Mouse (Mus musculus): Measurements from ENCODE around the gene Mtfr1l.

The Mtfr1l gene

DNA sequence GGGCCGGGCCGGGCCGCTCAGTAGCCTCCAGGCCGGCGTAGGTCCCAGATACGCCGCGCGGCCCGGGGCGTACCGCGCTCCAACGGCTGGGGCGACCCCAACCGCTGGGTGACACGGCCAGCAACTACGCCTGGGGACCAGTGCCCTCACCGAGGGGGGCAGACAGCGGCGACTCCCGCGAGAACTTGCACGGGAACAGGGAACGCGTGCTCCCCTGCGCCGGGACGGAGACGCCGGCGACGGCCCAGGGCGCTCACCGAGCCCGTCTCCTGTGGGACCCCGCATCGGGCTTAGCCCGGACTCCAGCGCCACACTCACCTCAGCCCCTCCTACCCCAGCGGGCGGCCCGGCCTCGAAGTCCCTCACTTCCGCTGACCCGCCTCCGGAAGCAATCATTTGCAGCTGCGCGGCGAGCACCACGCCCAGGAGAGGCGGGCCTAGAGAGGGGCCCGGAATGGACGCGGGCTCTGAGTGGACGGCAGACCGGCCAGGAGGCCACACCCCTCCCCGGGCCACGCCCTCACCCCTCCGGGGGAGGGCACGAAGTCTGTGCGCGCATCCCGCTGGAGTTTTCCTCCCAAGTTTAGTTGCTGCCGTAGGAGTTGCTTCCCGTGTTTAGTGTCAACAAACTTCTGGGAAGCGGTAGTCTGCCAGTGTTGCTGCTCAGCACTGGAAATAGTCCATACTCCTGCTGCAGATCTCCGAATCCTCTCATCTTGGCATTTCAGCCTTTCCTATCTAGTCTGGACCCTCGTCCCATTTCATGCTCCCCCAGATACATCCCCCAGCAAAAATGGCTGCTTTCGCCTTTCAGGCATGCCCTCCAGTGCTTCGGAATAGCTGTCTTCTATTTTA is at the start of gene Mtfr1l:
Gene Mtfr1l (minus strand): TSS at position 456 of the 855 bp plus-strand sequence.
- in situ Hi-C loops (cut with MboI, MseI): no loop called here

DNA sequence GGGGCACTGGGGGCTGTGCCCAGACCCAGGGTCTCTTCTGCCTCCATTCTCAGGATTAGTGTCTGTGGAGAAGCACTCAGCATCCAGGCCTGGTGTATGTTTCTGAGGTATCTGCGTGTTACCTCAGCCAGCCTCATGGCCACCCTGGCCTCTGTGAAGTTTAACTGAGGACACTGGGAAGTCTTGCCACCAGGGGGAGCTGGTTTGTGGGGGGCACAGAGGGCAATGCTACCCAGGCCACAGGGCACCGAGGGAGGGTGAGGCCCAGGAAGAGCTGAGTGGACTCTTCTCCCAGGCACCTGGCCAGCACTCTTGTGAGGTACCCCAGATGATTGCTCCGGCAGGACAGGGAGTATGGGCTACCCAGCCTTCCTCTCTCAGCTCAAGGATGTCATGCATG is 48.3 kb upstream of the Mtfr1l start:
- in situ Hi-C loops (cut with MboI, MseI): no loop called here

DNA sequence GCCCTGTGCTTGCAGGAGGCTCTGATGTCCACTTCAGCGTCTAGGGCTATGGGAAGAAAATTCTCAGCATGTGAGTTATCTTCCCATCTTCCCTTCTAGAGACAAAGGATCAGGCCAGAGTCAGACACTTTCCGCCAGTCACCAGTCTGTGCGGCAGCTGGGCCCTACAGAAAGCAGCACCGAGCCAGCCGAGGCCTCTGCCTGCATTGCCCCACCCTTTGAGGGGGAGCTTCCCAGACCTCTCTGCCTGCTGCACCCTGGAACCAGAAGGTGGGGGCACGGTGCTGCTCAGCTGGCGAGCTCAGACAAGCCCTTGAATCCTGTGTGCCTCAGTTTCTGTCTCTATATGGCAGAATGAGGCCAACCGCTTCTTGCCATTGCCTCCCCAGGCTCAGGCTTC is 46.2 kb upstream of the Mtfr1l start:
- in situ Hi-C loops (cut with MboI, MseI): no loop called here

DNA sequence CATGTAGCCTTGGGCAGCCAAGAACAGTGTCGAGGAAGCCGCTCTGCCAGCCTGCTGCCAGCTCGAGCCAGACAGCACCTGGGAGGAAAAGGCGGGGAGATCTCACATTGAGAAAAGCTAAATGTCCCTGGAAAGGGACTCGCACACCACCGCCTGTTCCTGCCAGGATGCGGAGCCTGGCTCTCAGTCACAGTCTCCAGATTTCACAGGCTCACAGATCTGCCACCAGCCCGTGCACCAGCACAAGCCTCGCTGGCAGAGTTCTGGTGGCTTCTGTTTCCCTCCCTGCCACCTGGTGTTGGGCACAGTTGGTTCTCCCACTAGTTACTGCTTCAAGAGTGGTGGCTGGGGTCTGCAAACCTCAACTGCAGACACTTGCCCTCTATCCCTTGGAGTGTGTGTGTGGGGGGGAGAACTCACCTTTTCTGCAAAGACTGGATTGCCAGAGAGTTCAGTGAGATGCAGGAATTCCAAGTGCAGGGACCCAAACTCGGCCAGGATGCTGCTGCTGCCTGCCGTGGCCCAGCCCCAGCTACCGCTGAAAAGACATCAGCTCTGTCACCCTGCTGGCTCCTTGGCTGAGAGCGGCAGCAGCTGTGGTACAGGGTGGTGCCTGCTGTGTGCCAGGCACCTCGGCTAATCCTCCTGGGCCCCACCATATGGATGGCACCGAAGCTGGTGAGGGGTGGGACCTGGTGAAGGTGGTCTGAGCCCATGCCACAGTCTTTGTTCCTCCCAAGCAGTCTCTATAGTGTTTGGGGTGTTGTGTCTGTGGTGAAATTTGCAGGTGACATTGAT is 45.4 kb upstream of the Mtfr1l start:
- in situ Hi-C loops (cut with MboI, MseI): no loop called here

DNA sequence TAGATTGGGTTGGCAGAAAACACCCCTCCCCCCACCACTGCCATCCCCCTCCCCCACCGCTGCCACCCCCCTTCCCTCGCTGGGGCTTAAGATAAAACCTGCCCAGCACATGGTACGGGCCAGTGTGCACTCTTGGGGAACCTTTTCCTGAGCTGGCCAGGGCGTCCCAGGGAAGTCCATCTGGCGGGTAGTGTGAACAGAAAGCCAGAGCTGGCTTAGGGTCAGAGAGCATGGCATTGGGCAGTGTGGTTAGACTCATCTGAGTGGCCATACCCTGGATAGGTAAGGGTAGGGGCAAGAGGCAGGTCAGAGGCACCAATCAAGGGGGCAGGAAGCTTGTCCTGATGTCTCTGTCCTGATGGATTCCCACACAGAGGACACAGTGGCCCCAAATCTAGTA is 44.4 kb upstream of the Mtfr1l start:
- in situ Hi-C loops (cut with MboI, MseI): no loop called here

DNA sequence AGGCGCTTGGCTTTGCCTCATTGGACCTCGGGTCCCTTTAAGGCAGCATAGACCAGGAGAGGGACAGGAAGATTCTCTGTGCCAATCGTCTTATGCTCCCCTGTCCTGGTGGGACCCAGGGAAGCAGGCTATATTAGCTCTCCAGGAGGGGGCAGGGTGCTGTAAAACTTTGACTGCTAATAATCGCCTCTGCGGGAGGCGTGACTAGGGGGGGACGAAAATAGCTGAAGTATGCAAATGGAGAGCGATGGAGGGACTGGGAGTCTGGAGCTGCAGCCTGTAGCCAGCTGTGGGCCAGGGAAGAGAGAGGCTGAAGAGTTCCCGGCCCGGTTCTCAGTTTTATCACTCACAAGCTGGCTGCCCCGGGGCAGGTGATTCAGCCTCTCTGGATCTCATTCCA is 44.0 kb upstream of the Mtfr1l start:
- in situ Hi-C loops (cut with MboI, MseI): no loop called here

DNA sequence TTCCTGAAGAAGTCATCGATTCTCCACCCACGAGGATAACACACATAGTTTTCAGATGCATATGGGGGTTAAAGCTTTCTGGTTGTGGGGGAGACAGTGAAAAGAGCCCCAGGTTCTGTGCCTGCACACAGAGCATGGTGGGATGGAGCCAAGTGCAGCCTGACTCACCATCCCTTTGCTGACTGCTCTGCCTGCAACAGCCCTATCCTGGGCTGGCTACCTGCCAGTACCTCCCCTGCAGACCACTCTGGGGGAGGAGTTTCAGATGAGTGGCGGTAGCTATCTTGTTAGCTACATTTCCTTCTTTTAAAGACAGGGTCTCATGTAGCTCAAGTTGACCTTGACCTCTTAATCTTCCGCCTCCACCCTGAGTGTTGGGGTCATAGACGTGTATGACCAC is 43.2 kb upstream of the Mtfr1l start:
- in situ Hi-C loops (cut with MboI, MseI): no loop called here

DNA sequence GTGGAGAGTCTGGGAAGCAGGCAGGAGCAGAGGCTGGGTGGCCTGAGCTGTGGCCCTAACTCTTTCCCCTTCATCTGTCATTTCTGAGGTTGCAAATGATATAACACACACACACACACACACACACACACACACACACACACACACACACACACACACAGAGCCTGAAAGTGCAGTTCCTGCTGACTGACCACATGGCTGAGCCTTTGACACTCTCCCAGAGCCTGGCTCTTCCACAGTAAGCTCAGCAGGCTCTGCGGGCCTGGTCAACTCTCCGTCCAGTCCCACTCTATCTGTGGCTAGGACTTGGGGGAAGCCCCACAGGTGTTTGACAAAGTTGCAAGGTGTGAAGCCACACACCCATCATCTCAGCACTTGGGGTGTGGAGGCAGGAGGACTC is 42.1 kb upstream of the Mtfr1l start:
- in situ Hi-C loops (cut with MboI, MseI): no loop called here

DNA sequence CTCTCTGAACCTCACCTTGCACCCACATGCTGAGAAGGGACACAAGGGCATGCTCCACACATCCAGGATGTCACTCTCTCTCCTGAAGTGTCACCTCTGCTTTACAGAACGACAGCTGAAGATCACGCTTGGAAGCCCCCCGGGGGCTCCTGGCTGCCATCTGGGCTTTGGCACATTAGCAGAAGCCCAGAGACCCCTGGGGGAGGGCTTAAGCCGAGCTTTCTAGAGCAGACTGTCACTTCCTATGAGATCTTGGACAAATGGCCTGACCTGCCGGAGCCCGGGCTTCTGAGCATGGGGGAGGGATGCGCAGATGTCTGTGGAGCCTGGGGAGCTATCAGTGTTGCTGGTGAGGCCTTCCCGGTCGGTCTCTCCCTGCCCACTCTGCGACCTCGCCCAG is 40.3 kb upstream of the Mtfr1l start:
- in situ Hi-C loops (cut with MboI, MseI): no loop called here

DNA sequence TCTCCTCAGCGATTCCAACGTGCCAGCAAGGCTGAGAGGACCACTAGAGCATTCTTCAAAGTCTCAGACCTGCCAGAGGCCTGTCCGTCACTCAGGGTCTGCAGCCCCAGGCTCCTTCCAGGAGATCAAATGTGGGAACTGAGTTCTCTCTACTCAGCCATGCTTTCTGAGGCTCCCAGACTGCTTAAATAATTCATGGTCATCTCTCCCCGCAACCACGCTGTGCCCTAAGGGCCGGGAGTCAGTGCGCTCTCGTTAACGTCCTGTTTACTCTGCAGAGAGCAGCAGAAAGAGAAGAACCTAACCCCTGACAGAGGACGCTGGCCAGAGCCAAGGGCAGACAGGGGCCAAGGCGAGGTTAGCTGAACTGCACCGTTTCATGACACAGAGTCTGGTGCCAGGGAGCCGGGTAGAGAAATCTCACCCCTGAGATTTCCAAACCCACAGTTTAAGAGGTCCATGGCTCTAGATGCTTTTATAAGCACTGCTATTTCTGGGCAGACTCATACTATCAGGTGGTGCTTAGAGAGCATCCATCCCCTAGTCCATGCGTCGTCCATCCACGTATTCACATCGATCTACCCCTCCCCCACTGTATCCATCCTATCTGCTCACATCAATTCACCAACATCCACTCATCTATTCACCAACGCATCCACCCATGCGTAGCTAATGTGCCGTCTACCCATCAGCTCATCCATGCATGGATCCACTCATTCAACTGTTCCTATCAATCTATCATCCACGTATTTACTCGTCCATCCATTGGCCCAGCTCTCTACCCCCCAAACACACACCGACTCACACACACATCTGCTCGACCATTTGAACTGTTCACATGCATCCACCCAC is 37.5 kb upstream of the Mtfr1l start:
- in situ Hi-C loops (cut with MboI, MseI): no loop called here

DNA sequence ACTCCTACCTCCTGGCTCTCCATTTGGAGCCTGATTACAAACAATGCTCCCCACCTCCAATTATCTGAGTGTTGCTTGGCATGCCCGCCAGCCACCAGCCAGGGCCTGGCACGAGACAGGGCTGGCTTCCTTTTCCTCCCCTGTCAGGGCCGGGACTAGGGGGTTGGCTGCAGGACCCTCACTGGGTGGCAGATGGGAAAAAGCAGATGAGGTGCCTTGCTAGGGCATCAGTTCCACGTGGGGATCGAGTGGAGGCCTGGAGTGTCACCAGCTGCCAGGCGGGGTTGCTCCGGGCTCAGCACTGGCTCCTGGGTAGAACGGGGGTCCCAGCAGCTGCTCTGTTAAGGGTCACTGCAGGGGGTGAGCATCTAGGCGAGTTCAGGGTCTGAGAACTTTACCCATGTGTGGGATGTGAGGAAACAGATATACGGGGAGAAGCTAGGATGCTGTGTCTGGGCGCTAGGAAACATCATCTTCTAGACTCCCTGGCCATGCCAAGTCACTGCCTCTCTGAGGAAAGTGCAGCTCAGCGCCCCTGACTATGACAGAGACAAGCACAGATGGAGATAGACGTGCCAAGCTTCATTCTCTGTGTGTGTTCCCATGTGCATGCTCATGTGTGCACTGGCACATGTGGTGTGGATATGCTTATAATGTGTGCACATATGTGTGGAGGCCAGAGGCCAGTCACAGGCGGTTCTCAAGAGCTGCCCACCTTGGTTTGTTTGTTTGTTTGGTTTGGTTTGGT is 35.7 kb upstream of the Mtfr1l start:
- in situ Hi-C loops (cut with MboI, MseI): no loop called here

DNA sequence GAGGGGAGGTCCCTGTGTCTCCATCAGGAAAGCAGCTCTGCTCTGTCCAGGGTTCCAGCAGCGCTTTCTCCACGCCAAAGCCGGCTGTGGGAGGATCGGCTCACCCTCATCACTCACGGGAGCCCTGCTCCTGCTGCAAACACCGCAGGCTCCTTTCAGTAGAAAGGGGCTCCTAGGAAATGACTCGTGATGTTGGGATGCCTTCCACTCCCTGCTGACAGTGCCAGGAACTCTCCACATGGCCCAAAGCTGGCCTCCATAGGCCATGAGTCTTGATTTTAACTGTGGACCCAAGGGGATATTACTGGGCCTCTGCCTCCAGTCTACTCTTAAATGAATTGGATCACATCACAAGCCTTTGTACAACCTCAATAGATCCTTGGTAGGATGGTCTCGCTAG is 34.6 kb upstream of the Mtfr1l start:
- in situ Hi-C loops (cut with MboI, MseI): no loop called here

DNA sequence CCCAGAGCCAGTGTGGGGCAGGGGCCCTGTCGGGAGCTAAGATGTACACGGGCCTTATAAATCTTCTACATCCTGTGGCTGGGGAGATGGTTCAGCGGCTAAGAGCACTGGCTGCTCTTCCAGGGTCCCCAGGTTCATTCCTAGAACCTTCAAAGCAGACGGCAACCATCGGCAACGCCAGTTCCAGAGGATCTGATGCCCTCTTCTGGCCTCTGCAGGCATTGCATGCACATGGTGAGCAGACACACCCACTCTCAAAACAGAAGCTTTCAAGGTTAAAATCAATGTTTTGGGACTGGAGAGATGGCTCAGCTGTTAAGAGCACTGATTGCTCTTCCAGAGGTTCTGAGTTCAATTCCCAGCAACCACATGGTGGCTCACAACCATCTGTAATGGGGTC is 34.0 kb upstream of the Mtfr1l start:
- in situ Hi-C loops (cut with MboI, MseI): no loop called here

DNA sequence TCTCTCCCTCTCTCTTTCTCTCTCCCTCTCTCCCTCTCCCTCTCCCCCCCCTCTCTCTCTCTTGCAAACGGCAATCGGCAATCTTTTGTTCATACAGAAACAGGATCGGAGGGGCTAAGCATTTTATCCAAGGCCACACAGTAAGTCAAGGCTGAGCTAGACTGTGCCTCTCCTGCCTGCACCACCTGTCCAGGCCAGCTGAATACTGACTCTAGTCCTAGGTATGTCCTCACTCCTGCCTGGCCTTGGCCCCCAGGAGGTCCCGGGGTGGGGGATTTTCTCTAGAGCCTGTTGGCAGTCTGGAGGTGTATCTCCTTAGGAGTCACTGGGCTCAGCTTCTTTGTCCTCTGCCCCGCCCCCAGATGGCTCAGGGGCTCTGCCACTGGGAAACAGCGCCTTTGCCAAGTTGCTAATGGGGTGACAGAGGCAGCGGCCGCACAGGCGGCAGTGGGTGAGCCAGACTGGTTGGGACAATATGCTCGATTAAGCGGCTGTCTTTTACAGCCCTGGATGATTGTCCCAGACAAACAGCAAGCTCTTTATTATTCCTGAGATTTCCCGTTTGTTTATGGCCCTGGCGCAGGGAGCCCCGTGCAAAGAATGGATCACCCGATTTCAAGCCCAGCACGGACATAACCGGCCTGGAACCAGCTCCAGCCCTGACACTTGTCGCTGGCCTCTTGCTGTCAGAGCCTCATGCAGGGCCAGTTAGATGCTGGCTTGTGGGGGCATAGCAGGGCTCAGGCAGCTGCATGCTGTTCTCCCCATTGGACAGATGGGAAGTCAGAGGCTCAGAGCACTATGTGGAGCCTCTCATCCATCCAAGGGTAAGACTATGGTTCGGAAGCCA is 32.4 kb upstream of the Mtfr1l start:
- in situ Hi-C loops (cut with MboI, MseI): no loop called here

DNA sequence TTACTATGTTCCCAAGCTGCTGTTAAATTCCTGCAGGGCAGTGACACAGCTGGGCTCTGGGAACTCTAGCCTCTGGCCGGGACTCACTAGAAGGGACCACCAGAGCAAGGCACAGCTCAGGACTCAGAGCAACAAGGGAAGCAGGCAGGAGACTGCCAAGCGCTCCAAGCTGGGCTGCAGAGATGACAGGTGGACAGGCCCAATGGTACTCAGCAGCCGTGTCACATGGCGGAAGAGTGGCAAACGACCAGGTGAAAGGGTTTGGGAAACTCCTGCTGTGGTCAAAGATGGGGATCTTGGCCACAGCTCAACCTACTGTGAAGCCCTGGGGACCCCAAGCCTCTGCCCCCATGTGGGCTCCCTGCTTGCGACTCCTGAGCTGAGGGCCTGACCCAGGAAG is 28.9 kb upstream of the Mtfr1l start:
- in situ Hi-C loops (cut with MboI, MseI): no loop called here

DNA sequence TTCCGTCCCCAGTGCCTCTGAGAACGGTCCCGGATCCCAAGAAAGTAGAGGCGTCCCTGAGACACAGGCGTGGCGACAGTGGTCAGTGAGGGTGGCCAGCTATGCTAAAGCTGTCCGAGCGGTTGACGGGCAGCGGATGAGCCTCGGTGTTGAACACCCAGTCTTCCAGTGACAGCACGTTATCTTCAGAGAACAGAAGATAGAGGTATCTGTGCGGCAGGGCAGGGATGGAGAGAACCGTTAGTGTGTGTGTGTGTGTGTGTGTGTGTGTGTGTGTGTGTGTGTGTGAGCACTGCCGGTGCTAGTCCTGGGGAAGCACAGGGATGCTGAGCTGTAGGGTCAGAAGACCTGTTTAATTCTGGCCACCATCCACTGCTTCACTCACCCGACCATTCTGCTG is 28.4 kb upstream of the Mtfr1l start:
- in situ Hi-C loops (cut with MboI, MseI): no loop called here

DNA sequence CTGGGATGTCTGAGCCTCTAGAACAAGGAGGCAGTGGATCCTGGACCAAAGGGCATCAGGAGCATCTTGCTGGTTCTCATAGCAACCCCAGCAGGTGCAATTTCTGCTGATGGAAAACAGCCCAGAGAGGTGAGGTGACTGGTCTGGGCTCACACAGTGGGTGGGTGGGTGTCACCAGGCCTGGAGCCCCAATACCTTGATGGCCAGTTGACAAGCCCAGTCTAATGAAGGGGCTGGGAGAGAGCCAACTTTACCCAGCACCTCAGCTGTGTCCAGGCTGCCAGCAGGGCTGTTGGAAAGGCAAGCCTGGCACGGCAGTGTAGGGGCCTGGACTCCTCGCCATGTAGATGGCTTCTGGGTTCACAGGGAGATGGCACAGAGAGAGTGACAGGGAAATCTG is 26.8 kb upstream of the Mtfr1l start:
- in situ Hi-C loops (cut with MboI, MseI): no loop called here

DNA sequence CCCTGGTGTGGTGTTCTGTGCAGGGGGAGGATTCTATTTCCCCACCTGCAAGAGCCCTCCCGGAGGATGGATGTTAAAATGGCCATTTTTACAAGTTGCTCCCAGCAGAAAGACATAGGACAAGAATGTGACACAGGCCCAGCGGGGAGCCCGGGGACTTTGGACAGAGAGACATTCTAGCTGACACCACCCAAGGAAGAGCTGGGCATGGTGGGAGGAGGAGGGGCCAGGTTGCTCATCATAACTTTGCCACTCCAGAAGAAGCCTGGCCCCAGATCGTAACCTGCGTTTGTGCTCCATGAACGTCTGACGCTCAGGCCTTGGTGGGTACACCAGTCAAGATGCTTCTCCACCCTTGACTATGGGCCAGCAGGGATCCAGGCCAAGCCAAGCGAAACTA is 25.5 kb upstream of the Mtfr1l start:
- in situ Hi-C loops (cut with MboI, MseI): no loop called here

DNA sequence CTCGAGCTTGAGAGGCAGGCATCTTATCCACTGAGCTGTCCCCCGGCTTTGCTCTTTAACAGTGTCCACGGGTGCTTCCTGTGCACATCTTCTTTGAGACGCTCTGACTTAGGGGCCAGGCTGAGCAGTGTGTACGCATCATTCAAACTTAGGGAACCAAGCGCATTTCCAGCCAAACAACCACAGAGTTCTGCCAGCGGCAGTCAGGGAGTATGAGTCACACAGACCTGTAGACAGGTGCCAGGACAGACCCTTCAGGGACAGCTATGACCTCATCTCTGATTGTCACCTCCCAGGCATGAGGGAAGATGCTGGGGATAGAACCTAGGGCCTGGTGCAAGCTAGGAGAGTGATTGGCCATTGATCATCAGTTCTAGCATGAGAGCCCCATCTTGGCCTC is 24.0 kb upstream of the Mtfr1l start:
- in situ Hi-C loops (cut with MboI, MseI): no loop called here

DNA sequence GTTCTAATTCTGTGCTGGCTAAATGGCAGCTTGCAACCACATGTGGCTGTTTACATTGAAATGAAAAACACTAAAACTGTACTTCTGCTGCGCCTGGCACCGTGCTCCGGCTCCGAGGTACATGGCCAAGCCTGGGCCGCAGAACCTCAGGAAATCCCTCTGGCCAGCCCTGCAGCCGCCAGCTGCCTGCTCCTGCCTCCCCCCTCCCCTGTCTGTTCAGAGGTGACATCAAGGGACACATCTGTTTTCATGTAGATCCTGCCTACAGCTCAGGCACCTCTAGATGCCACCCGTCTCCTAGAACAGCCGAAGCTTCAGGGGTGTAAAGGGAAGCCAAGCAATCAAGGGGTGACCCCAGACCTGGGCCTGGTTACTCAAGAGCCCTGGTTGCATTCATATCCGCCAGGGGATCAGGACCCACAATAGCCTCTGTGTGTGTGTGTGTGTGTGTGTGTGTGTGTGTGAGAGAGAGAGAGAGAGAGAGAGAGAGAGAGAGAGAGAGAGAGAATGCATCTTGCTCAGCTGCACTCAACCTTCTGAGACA is 23.5 kb upstream of the Mtfr1l start:
- in situ Hi-C loops (cut with MboI, MseI): no loop called here

Measured in regulatory T cell (primary cell).